Mouse (Mus musculus): ENCODE results near the gene Shank2.

Shank2 gene

DNA sequence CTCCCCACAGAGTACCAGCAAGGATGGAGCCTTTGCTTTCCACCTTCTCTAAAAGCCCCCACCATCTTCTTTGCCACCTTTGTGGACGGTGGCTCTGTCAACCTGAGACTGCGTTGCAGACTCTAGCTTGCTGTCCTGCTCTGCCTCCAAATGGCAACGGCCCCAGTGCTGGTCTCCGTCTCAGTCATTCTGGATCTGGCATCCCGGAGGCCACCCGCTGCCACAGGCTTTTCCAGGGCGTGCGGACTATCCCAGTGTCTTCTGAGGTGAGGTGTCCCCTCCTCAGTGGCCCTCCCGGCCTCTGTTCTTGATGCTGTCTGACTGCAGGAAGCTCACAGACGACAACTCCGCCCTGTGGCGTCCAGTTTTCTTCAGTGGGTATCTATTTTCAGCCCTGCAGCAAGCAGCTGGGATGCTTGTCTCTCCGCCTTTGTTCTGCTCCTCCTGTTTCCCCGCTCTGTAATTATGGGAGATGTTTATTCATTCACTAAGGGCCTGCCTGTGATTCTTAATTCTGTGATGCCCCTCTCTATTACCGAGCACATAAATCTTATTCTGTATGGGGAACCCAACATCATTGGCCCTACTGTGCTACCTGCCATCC lies 159.0 kb downstream of the Shank2 start:
- DNase-seq (ENCODE audit: low read depth, low spot score) = no peak

DNA sequence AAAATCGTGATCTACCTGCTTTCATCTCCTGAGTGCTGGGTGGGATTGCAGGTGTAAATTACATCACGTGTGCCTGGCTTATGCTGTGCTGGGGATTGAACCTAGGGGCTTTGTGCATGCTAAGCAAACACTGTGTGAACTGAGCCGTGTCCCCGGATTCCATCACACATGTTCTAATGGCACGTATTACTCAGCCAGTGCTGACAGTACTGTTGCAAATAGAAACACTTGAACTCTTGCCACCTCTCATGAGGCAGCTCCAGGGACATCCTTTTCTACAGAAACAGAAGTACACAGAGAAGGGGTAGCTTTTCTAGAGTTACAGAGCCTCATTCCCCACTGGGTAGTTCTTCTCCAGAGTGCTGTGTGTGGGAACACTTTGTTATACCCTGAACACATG lies 168.5 kb downstream of the Shank2 start:
- DNase-seq (ENCODE audit: low read depth, low spot score) = no peak

DNA sequence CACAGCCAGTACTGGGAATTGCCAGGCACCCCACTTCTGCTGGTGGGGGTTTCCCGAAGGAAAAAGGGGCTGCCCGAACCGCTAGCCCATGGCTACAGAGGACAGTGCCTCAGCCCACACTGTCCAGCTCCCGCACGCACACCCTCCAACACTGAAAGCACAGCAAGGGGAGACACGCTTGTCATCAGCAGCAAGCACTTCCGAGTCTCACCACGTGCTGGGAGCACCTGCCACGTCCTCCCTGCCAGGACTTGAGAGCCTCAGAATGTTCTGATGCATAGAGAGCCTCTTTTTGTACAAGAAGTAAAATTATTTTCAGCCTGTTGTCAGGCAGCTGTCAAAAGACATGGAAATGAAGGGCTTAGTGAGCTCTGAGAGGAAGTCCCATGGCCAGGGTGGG lies 169.0 kb downstream of the Shank2 start:
- DNase-seq (ENCODE audit: low read depth, low spot score) = no peak

DNA sequence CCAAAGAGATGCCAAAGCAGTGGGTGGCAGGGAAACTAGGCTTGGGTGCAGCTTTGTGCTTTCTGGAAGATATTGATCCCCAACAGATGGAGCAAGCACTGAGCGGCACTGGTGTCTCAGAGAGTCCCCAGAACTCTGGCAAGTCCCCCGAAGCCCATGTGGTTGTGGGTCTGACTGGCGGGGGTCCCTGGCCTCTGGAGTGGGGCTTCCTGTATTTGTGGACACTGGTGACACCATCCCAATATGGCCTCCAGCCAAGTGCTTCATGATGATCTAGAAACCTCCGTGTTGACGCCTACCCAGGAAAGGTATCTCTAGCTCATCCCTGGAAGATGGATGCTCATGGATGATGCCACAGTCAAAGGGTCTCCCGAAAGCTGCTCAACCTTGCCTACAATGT lies 172.1 kb downstream of the Shank2 start:
- no peak for DNase-seq (ENCODE audit: low read depth, low spot score)

DNA sequence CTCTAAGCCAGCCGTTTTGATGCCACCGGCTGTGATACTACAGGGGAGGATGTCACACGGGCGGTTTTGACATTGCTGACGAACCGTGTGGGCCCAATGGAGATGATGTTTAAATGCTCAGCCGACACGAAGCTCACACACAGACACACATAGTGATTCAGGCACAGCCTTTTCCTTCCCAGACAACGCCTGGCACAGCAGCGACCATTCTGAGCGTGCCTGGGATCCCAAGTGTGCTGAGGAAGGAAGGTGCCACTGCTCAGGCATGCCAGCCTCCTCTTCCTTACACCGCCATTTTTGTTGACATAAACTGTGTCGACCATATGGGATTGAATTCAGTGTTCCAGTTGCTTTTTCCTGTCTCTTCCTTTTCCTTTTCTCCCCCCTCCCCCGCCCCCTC lies 172.6 kb downstream of the Shank2 start:
- DNase-seq (ENCODE audit: low read depth, low spot score) = no peak

DNA sequence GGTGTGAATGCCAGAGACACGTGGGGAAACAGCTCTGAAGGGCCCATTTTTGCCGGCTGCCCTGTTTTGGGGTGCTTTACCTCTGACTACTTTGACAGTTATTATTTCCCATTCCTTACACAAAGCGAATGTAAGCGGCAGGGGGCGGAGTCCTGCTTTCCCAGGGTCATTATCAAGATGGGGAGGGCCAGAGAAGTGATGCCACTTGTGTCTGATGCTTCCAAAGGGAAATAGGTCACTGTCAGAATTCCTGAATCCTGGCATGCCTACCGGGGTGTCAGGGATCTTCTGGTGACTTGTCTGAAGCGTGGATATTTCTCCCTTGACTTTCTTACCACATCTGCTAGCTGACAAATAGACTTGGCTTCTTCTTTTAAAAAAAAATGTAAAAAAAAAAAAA lies 173.3 kb downstream of the Shank2 start:
- no peak for DNase-seq (ENCODE audit: low read depth, low spot score)

DNA sequence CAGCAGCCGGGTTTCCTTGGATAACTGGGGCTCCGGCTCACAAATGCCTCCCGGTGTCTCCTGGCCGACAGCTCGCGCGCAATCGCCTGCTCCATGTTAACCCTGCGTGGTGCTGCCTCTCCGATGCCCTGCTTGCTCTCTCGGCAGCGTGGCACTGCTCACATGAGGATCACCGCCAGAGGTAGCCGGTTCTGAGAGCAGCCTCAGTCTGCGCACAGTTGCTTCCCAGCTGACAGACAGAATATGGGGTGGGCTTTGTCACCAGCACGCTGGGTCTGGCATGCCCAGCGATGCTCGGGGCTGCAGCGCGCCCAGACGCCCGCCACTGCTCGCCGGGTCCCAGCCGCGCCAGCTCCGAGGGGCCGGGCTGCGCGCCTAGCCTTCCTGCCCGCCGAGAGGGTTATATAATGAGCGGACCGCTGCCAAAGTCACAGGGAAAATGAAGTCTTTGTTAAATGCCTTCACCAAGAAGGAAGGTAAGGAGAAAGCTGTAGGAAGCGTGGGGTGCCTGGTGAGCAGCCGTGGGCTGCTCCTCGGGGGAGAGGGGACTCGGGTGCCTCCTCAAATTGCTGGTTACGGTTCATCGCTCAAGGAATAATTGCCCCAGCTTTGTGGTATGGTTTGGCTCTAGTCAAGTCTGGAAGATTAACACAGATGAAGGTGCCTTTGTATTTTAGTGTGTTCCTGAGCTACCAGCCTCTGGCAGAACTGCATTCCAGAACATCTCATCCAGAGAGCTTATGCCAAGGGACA lies 173.9 kb downstream of the Shank2 start:
- DNase-seq (ENCODE audit: low read depth, low spot score) = no peak

DNA sequence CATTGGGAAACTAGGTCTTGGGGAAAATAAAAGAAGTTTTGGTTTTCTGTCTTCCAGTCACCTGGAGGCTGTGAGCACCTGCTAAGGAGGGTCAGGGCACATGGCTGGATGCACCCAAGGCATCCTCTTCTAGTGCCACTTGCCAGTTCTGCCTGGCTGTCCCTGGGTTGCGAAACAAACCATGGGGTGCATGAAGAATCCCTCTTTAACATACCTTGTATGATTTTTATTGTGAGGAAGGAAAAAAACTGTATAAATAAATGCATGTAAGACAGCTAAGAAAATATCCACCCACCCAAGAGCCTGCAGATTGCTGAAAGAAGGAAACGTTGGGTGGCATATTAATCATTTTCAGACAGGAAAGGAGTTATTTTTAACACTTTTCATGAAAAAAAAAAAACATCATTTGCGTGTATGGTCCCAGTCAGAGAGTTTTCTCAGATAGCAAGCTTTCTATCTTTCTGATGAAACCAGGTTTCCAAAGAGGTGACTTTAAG lies 174.6 kb downstream of the Shank2 start:
- DNase-seq (ENCODE audit: low read depth, low spot score) = no peak

DNA sequence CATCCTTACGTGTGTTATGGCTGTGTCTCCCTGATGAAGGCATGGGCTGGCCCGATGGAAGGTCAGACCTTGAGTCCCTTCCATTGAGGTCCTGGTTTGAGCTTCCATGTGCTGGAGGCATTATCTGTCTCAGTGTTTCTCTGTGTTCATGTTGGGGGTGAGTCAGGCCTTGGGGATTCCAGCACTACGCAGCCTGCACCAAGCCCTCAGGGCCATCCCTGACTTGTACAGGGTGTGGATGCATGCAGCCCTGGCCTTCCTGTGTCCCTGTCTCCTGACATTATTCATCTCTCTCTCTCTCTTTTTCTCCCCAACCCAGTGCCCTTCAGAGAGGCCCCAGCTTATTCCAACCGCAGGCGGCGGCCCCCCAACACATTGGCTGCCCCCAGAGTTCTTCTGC lies 177.7 kb downstream of the Shank2 start:
- no peak for DNase-seq (ENCODE audit: low read depth, low spot score)

DNA sequence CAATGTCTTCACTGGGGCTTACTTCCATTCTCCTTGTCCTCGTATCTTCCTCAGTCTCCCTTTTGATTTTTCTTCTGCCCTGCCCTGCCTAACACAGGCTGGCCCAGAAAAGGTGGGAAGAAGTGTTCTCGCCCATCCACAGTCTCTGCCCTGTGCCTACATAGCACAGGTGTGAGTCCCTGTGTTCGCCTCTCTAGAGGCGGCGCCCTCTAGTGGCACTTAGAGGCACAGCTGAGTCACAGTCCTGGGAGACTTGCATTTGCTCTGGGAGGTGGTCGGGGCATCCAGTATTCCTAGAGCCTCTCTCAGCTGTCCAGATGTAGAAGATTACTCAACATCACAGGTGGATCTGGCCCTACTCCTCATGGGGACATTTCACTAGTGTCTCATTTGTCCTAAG lies 179.2 kb downstream of the Shank2 start:
- DNase-seq (ENCODE audit: low read depth, low spot score) = peak; percentile 40

DNA sequence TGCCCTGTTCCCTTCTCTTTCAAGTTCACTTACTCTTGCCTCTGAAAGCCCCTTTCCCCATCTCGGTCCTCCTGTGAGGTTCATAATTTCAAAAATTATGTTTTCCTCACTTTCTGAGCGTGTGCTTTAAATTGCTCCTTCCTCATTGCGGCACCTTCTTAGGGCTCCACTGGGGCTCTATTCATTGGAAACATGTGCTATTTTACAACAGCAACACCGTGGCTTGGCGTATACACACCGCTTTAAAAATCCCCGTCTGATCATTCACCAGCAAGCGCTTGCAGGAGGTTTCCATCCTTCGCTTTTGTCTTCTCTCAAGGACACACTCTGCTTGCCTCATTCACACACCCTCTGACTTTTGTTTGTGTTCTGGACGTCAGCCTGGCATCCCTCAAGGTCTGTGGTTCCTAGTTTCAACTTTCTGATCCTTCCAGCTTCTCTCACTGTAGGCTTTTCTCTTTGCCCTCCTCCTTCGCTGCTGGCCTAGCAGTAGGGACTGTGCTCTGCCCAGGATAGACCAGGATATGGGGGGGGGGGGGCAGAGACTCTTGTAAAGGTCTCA lies 186.2 kb downstream of the Shank2 start:
- no peak for DNase-seq (ENCODE audit: low read depth, low spot score)

DNA sequence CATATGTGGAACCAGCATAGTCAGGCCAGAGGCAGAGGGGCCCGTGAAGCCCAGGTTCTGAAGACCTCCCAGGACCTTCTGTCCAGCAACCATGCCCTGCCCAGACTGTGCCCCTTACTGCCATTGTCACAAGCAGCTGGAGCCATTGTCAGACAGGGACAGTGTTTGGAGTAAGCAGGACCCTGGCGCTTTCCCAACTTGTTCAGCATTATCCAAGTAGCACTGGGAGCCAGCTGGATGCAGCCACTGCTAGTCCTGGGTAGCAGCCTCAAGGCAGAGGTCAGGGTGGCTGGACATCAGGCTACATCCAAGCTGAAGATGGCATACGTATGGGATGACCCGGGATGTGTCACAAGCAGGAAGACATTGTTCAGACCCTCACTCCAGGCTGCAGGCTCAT lies 187.7 kb downstream of the Shank2 start:
- no peak for DNase-seq (ENCODE audit: low read depth, low spot score)

DNA sequence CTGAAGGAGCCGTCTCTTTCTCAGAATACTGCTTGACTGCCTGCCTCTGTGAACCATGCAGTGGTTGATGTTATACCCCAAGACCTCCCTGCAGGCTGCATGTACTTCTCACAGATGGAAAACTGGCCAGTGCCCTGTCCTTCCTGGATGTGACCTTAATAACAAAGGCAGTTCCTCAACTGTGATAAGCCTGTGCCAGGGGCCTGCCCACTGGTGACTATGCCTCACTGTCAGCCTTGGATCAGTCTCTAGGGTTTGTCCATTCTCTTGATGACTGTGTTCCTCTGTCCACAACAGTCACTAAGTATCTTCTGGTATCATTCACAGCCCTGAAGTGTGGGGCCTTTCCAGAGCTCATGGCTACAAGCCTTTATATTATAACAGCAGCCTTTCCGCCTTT lies 196.8 kb downstream of the Shank2 start:
- no peak for DNase-seq (ENCODE audit: low read depth, low spot score)

DNA sequence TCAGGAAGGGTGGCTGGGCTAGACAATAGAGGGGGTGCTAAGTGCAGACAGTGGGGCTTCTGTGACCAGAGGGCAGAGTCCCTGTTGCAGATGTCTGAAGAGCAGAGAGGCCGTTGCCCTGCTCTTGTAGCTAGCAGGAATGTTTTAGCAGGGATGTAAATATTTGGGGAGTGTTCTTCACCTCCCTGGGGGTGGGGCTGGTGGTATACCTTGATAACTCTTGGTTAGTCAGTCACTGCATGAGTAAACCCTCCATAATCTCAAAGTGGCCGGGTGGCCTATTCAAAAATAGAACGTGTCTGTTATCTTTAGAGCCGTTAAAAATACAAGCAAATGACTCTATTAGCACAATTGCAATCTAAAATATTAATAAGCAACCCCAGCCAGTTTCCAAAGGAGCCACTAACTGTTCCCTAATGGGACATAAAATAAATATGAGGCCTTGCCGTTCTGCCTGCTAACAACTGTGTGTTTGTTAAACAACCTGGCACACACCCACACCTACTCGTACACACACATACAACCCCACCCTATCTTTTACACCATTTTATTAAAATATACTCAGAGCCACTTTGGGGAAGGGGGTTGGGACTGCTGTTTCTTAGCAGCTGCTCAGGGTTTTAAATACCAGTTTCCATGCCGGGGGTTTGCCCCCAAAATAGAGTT lies 200.4 kb downstream of the Shank2 start:
- no peak for DNase-seq (ENCODE audit: low read depth, low spot score)

DNA sequence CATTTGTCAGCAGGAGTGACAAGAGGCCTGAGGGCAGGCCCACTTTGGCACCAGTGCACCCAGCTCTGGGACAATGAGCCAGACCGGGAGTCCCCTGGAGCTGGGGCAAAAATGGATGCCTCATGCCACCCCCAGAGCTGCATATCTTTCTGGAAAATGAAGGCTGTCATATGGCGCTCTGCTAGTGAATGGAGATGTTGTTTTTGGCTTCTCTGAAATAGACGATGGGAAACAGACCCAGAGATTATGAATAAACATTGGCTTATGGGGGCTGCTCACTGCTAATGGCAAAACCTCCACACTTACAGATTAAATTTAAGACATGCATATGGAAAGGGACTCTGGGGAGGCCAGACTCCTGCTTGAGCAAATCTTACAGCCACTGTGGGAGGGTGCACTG lies 202.6 kb downstream of the Shank2 start:
- DNase-seq (ENCODE audit: low read depth, low spot score) = no peak

DNA sequence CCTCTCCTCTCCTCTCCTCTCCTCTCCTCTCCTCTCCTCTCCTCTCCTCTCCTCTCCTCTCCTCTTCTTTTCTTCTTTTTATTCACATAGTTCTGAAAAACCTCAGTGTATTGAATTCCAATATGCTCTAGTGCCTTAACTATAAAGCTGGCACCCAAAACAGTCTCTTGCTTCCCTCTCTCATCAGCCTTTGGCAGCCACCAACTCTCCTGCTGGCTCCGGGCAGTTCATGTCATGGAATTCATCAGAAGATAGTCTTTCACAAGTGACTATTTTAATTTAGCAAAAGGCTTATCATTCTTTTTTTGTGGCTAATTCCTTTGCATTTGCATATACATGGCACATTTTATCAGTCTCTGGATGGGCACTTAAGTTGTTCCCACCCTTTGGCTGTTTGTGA lies 203.4 kb downstream of the Shank2 start:
- no peak for DNase-seq (ENCODE audit: low read depth, low spot score)

DNA sequence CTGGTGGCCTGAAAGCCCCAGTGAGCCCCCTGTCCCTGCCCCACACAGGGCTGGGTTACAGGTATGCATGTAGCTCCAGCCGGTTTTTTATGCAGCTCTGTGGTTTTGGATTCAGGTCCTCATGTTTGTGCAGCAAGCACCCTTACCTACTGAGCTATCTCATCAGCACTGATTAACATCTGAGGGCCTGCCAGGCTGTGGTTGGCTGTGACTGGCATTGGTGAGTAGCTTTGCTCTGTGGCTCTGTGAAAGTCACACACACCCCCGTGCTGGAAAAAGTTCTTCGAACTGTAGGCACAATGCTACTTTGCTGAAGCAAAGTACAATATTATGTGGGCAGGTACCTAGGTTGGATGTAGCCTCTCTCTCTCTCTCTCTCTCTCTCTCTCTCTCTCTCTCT lies 204.1 kb downstream of the Shank2 start:
- DNase-seq (ENCODE audit: low read depth, low spot score) = no peak

DNA sequence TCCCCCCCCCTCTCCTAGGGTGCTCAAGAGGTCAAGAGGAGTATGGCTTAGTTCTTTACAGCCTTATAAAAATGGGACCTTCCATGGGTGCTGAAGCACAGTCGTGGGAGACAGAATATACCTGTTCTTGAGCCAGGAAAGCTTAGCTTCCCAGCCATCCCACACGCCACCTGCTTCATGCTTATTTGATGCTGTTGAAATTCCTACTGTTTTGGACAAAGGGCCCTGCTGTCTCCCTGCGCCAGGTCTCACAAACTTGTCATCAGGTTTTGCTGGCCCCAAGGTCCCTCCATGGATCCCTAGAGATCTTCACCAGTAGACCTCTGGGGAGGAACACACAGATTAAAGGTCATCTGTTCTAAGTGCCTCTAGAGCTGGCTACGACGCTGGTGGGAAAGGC lies 204.5 kb downstream of the Shank2 start:
- DNase-seq (ENCODE audit: low read depth, low spot score) = no peak

DNA sequence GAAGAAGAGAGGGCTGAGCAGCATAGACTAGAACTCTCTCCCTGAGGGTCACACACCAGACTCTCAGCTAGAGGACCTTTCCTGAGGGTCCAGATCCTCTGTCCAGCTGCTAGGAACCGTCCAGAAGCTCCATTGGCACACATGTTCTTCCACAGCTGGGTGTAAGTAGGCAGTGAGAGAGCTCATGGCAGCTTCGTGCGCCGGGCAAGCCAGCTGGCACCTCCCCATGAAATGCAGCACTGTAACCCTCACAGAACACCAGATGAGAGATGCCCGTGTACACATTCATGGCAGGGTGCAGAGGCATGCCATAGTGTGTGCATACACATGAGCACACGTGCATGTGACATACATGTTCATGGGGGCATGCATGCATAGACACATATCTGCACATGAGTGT lies 205.4 kb downstream of the Shank2 start:
- no peak for DNase-seq (ENCODE audit: low read depth, low spot score)

DNA sequence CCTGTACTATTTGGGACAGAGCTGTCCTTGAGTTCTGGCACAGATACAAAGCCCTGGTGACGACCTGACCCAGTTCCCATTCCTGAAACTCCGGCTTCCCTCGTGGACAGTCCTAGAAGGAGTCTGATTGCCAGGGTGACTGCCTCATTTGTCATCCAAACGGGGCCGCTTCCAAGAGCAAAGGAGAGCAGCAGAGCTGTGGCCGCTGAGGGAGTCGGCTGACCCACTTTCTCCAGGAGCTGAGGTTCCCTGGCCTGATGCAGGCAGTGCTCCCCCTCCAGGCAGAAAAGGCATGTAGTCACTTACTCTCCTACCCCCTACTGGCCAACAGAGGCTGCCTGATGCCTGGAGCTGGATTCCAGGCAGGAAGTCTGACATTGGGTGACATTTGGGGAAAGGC lies 206.1 kb downstream of the Shank2 start:
- peak; percentile 57 for DNase-seq (ENCODE audit: low read depth, low spot score)

DNA sequence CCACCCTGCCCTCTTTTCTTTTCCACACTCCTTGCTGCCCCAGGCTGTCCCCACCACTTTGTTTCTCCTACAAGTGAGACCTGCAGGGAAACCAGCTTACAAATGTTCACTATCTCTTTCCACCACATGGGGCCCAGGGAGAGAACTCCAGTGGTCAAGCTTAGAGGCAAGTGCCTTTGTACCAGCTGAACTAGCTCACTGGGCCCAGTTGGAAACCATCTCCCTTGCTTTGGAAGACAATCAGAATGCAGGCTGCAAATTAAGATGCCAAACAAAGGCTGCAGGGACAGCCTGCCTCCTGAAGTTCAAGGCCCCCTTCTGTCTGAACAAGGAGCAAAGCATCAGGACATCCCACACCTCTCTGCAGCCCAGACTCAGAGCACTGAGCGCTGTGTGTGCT lies 206.9 kb downstream of the Shank2 start:
- no peak for DNase-seq (ENCODE audit: low read depth, low spot score)

DNA sequence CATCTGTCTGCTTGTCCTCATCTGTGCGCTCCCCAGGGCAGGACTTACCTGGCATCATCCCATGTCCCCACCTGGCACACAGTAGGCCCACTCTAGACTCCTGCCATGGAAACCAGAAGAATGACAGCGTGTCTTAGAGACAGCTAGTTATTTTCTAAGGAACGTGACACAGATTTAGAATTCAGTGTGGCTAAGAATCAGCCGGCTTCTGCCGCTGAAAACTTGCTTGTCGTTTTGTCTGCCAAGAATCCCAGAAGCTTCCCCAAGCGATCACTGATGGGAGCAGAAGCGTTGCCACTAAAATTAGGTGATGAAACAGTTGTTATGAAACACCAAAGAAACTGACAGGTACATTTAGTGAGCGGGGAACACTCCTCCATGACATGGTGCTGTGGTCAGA lies 208.8 kb downstream of the Shank2 start:
- DNase-seq (ENCODE audit: low read depth, low spot score) = no peak

DNA sequence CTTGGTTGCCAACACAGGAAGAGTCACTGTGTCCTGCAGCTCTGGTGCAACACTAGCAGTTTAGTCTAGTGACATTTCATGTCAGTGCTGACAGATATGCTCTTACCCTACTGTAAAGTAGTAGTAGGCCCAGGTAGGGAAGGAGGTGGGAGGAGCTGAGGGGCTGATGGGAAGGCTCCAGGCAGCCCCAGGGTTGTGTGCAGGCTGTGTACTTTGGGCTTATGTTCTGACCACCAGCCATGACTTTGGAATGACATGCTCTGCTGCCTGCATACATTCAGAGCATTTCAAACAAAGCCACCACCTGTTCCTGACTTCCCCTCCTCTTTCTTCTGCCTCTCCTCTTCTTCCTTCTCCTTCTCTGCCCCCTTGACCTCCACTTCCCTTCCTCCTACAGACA lies 211.0 kb downstream of the Shank2 start:
- no peak for DNase-seq (ENCODE audit: low read depth, low spot score)

All from retina, adult 2 months (tissue).